Mouse (Mus musculus) forebrain, embryonic 11.5 days (tissue): Measurements from ENCODE around the gene Zfp46. TPM values are rescaled to one million over a fixed set of nuclear protein-coding genes. Genes with fewer than 3 reads are reported as not detected.
A peak's percentile ranks its signal among the peaks of the same experiment; 100 is the strongest.

ENCODE experiments used
- ATAC-seq: fragments of 200-750 bp; cut with Nextera tagmentation; replicated peaks from 2 replicates; pipeline ENCODE4 v1.8.0; 2017; ENCODE audit warnings: moderate TSS enrichment; ENCODE audit not compliant: low FRiP score
- DNase-seq: peaks from one replicate; pipeline ENCODE4 v3.0.0-alpha.2; 2017; ENCODE audit warnings: low spot score
- H3K27ac ChIP-seq: fragments of 300-500 bp; sonication (generic); 2 replicates; pipeline ENCODE4 v1.5.1; 2014; ENCODE audit warnings: low read depth, low read length
- H3K27me3 ChIP-seq: fragments of 300-500 bp; sonication (generic); 2 replicates; pipeline ENCODE4 v1.6.1; 2014; ENCODE audit warnings: mild to moderate bottlenecking, low read length, mixed read lengths; ENCODE audit not compliant: control insufficient read depth, insufficient read depth
- H3K36me3 ChIP-seq: fragments of 300-500 bp; sonication (generic); 2 replicates; pipeline ENCODE4 v1.6.1; 2014; ENCODE audit warnings: mild to moderate bottlenecking, low read length, moderate library complexity, mixed read lengths; ENCODE audit not compliant: control insufficient read depth, insufficient read depth
- H3K4me1 ChIP-seq: fragments of 300-500 bp; sonication (generic); replicated peaks from 2 replicates; pipeline ENCODE4 v1.6.1; 2014; ENCODE audit warnings: low read length, mixed read lengths; ENCODE audit not compliant: control insufficient read depth, insufficient read depth
- H3K4me2 ChIP-seq: fragments of 300-500 bp; sonication (generic); 2 replicates; pipeline ENCODE4 v1.6.1; 2014; ENCODE audit warnings: low read depth, mild to moderate bottlenecking, low read length, moderate library complexity, mixed read lengths; ENCODE audit not compliant: severe bottlenecking
- H3K4me3 ChIP-seq: fragments of 300-500 bp; sonication (generic); 2 replicates; pipeline ENCODE4 v1.5.1; 2014; ENCODE audit warnings: low read depth, low read length
- H3K9ac ChIP-seq: fragments of 300-500 bp; sonication (generic); 2 replicates; pipeline ENCODE4 v1.6.1; 2014; ENCODE audit warnings: low read length
- H3K9me3 ChIP-seq: fragments of 300-500 bp; sonication (generic); 2 replicates; pipeline ENCODE4 v1.6.1; 2016; ENCODE audit warnings: low read length, mixed read lengths; ENCODE audit not compliant: control insufficient read depth
- WGBS: fragments of 180-500 bp; shearing (Covaris S2); extraction: QIAGEN DNeasy Blood & Tissue Kit; methylation state at CpG from one replicate; pipeline ENCODE4 v1.1.7; 2014; 5-methylcytosine and 5-hydroxymethylcytosine counted together
- polyA plus RNA-seq: library from polyadenylated mRNA; unstranded; fragments of >200 nt; fragmentation: Nextera tagmentation; extraction: Ambion mirVana; gene quantifications from 2 replicates; pipeline ENCODE4 v1.2.1, GENCODE M21; 2014

Zfp46 gene
- polyA plus RNA-seq, 1 experiment from 2014 or later, result 30.8 TPM

DNA sequence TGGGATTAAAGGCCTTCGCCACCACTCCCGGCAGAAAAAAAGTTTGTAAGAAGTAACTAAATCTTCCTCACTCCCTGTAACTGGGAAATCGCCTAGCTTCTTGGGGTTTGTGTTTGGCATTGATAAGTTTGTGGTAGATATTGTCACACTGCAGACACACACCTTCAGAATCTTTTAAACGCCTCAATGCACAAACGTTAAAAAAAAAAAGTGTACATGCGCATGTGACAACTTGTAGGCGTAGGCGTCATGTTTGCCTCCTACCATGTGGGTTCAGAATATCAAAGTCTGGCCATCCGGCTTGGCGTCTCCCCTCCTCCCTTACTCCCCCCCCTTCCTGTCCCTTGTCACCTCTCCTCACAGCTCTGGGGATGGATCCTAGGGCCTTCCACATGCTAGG, 27.8 kb upstream of the Zfp46 start:
- no peak for DNase-seq
- WGBS, result 89% methylated on average over 10 of the region's 10 CpGs
- H3K36me3 ChIP-seq, result no peaks in the 10 kb centered on the region

DNA sequence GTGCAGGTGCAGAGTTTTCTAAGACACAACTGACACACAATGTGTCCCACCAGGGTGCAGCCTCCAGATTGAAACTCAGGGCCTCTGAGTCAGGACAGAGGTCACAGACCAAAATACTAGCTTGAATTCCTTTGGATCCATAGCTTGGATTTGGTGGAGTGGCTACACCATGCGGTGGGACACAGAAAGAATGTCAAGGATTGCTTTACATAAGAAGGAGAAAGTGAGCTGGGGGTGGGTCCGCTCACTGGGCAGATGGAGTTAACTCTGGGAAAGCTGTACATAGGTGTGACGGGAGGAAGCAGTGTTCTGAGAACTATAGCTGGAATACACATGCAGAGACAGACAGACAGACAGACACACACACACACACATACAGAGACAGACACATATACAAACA, 24.6 kb upstream of the Zfp46 start:
- H3K27ac ChIP-seq, result no peak overlapping the region
- 58% methylated on average over 3 of the region's 3 CpGs for WGBS
- H3K4me2 ChIP-seq, result no peak overlapping the region
- H3K27me3 ChIP-seq, result no peaks in the 10 kb centered on the region
- H3K9ac ChIP-seq, result no peak overlapping the region
- H3K4me3 ChIP-seq, result no peak overlapping the region
- peaks cover 3% of the 10 kb centered on the region; the same call in 1 of the 2 replicates for H3K4me1 ChIP-seq
- ATAC-seq, result no peak
- H3K36me3 ChIP-seq, result no peaks in the 10 kb centered on the region
- no peak for DNase-seq
- no peaks in the 10 kb centered on the region for H3K9me3 ChIP-seq

More for the DNA sequence above, 27.8 kb upstream of the Zfp46 start:
- Histone ChIP-seq H3K27me3 (peaks cover under 1% of the 10 kb centered on the region; the same call in 1 of the 2 replicates), H3K4me1 (peaks cover 3% of the 10 kb centered on the region; the same call in 1 of the 2 replicates), H3K4me2 (no peak overlapping the region), H3K27ac (no peak overlapping the region), H3K9ac (no peak overlapping the region), H3K4me3 (no peak overlapping the region), H3K9me3 (no peaks in the 10 kb centered on the region)
- no peak for ATAC-seq

DNA sequence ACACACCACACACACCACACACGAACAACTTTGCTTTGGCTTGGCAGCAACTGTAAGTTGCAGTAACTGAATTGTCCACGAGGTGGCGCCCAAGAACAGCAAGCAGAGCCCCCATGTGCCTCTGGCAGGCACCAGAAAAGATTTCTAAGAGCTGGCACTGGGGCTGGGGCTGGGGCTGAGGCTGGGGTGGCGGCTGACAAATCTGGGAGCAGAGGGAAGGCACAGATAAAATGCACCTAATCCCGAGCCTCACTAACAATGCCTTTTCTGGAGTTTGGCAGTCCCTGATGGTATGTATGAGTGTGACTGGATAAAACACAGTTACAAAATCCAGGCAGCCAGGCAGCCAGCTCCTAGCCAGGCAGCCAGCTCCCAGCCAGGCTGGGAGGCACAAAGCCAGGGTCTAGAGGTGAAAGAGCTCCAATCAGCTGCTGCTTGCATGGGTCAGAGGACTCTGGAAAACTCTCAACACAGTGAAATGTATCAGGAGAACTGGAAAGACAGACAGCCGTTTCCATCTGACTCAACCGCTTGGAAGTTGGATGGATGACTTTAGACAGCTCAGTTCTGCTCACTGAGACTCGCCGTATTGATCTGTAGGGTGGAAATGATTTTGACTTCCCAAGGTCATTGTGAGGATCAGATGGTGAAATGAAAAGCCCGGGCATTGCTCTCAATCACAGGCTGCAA, 23.8 kb upstream of the Zfp46 start:
- peak; percentile 93 for DNase-seq
- WGBS, result 43% methylated on average over 10 of the region's 10 CpGs
- H3K9ac ChIP-seq, result no peak overlapping the region
- no peak overlapping the region for H3K4me2 ChIP-seq
- H3K4me1 ChIP-seq, result peaks cover 3% of the 10 kb centered on the region; the same call in 1 of the 2 replicates
- H3K27me3 ChIP-seq, result no peaks in the 10 kb centered on the region
- H3K9me3 ChIP-seq, result no peaks in the 10 kb centered on the region
- no peaks in the 10 kb centered on the region for H3K36me3 ChIP-seq
- H3K4me3 ChIP-seq, result no peak overlapping the region
- no peak for ATAC-seq
- no peak overlapping the region for H3K27ac ChIP-seq

DNA sequence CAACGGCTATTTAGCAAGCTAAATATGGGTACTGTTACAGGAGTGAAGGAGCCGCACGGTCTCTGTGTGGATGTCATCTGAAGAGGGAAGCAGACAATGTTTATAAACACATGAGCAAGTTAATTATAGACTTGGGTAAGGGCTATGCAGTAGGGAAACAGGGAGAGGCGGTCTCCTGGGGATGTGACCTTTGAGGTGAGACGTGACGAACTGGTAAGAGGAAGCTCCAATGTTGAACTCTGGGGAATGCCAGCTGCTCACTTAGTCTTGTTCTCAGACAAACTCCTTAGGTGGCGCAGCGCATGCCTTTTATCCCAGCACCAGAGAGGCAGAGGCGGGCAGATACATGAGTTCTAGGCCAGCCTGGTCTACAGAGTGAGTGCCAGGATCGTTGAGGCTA, 22.6 kb upstream of the Zfp46 start:
- Histone ChIP-seq H3K9ac (no peak overlapping the region), H3K27me3 (no peaks in the 10 kb centered on the region), H3K9me3 (no peaks in the 10 kb centered on the region), H3K4me2 (no peak overlapping the region), H3K4me1 (peaks cover 3% of the 10 kb centered on the region; the same call in 1 of the 2 replicates), H3K36me3 (no peaks in the 10 kb centered on the region), H3K27ac (no peak overlapping the region), H3K4me3 (no peak overlapping the region)
- WGBS, result 81% methylated on average over 10 of the region's 10 CpGs
- no peak for DNase-seq
- ATAC-seq, result no peak

DNA sequence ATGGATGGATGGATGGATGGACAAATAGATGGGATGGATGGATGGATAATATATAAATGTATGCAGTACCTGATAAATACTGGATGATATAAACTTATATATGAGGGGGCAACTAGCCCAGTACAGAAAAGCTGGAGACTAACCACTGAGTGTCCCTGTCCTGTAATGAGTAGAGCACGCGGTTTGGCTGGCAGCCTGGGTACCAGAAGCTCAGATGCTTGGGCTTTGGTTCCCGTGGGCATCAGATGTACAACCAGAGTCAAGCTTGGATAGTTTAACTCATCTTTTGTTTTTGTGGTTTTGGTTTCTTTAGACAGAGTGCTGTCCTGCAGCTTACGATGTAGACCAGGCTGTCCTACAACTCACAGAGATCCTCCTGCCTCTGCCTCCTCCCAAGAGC, 20.9 kb upstream of the Zfp46 start:
- no peak overlapping the region for H3K4me3 ChIP-seq
- H3K27ac ChIP-seq, result no peak overlapping the region
- no peak for DNase-seq
- H3K9ac ChIP-seq, result no peak overlapping the region
- H3K4me1 ChIP-seq, result peaks cover 3% of the 10 kb centered on the region; the same call in 1 of the 2 replicates
- no peak overlapping the region for H3K4me2 ChIP-seq
- no peaks in the 10 kb centered on the region for H3K27me3 ChIP-seq
- ATAC-seq, result no peak
- WGBS, result 97% methylated on average over 4 of the region's 4 CpGs
- no peaks in the 10 kb centered on the region for H3K36me3 ChIP-seq
- no peaks in the 10 kb centered on the region for H3K9me3 ChIP-seq

DNA sequence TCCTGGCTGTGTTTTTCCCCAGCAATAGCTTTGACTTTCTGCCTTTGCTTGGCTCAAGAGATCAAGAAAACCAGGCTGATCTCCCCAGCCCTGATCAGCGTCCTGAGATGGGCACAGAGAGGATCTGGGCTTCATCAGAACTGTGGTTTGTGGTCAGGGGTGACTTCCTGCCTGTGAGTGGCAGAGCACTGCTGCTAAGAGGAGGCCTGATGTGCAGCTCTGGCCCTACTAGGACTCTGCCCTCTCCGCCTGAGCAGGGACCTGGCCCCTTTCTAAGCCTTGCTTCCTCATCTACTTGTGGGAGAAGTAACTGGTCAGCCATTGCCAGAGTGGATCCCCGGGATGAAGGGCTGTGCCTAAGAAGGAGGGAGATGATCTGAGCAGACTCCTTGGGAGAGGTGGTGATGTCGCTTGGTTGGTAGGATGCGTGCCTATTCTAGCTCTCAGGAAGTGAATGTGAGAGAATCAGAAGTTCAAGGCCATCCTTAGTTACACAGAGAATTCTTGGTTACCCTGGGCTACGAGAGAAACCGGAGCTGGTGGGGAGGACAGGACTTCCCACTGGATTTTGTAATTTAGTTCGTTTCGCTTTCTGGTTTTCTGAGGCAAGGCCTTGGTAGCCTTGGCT, 17.7 kb upstream of the Zfp46 start:
- 85% methylated on average over 9 of the region's 9 CpGs for WGBS
- ATAC-seq, result no peak
- DNase-seq, result no peak
- Histone ChIP-seq H3K27me3 (no peaks in the 10 kb centered on the region), H3K27ac (no peak overlapping the region), H3K36me3 (no peaks in the 10 kb centered on the region), H3K9ac (no peak overlapping the region), H3K4me1 (no peaks in the 10 kb centered on the region), H3K4me3 (no peak overlapping the region), H3K9me3 (no peaks in the 10 kb centered on the region), H3K4me2 (no peak overlapping the region)

DNA sequence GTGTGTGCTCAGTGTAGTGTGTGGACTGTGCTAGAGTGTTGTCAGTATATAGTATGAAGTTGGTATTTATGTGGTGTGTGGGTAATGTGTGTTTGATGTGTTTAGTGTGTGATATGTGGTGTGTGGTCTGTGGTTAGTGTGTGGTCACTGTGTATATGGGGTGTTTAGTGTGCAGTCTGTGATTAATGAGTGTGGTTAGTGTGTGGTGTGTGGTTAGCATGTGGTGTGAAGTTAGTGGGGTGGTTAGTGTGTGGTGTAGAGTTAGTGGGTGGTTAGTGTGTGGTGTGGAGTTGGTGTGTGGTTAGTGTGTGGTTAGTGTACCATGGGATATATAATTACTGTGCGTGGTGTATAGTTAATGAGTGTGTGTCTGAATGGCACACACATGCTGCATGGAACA, 15.6 kb upstream of the Zfp46 start:
- no peak overlapping the region for H3K4me2 ChIP-seq
- no peaks in the 10 kb centered on the region for H3K4me1 ChIP-seq
- H3K27me3 ChIP-seq, result no peaks in the 10 kb centered on the region
- H3K27ac ChIP-seq, result no peak overlapping the region
- DNase-seq, result no peak
- no peak for ATAC-seq
- no peak overlapping the region for H3K4me3 ChIP-seq
- 87% methylated on average over 1 of the region's 1 CpGs for WGBS
- H3K36me3 ChIP-seq, result no peaks in the 10 kb centered on the region
- no peaks in the 10 kb centered on the region; the same call in 1 of the 2 replicates for H3K9me3 ChIP-seq
- no peak overlapping the region for H3K9ac ChIP-seq

DNA sequence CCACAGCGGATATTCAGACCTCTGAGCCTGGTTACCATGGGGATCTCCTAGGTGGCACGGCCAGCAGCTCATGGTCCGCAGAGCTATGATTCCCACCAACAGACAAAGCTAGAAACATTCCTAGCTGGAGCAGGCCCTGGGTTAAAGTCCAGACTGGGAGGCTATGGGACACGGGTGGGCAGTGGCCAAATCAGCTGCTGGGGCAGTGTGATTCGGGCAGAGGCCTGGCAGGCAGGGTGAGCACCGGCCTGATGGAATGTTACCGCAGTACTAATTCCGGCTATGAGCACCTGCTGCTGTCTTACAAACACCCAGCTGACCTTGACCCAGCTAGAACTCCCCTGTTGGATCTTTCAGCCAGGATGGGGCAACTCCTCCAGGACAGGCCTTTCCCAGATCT, 13.8 kb upstream of the Zfp46 start:
- H3K4me2 ChIP-seq, result no peak overlapping the region
- no peaks in the 10 kb centered on the region; the same call in 1 of the 2 replicates for H3K9me3 ChIP-seq
- H3K9ac ChIP-seq, result no peak overlapping the region
- DNase-seq (no peak), ATAC-seq (no peak)
- no peaks in the 10 kb centered on the region for H3K27me3 ChIP-seq
- no peak overlapping the region for H3K27ac ChIP-seq
- 85% methylated on average over 8 of the region's 8 CpGs for WGBS
- no peak overlapping the region for H3K4me3 ChIP-seq
- H3K4me1 ChIP-seq, result no peaks in the 10 kb centered on the region
- H3K36me3 ChIP-seq, result no peaks in the 10 kb centered on the region

DNA sequence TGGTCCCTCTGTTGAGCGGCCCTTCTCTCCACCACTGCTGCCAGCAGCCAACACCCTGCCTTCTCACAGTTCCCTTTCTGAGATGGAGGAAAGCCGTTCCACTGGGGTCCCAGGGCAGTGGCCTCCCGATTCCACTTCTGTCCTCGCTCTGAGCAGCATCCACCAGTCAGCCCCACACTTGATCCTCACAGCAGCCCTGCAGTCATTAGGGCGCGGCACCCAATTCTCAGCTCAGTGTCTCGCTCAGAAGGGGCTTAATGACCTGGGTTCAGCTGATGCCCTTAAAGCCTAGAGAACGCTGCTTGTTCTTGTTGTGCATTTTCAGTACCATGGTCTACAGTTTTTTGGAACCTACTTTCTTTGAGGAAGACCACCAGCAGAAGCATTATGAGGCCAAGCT, 3.4 kb upstream of the Zfp46 start:
- peaks cover 24% of the 10 kb centered on the region for H3K4me1 ChIP-seq
- no peak overlapping the region for H3K4me3 ChIP-seq
- H3K9me3 ChIP-seq, result no peaks in the 10 kb centered on the region
- ATAC-seq (no peak), DNase-seq (no peak)
- 88% methylated on average over 8 of the region's 8 CpGs for WGBS
- no peaks in the 10 kb centered on the region for H3K36me3 ChIP-seq
- no peak overlapping the region for H3K9ac ChIP-seq
- no peaks in the 10 kb centered on the region for H3K27me3 ChIP-seq
- H3K4me2 ChIP-seq, result no peak overlapping the region
- H3K27ac ChIP-seq, result no peak overlapping the region
